Mouse (Mus musculus): ENCODE measurements around the gene Rbm14. TPM values are rescaled to one million over a fixed set of nuclear protein-coding genes. Genes with fewer than 3 reads are reported as not detected.
"Not testable (repeated sequence)": the region's sequence is repeated elsewhere in the genome, so short reads cannot be mapped to it uniquely, and the experiment has no call there.

Rbm14 gene
- total RNA-seq, 1 experiment from 2014 or later, result 19.0 TPM

- ATAC-seq (ENCODE audit: extremely low read depth, insufficient number of reproducible peaks, low FRiP score, poor library complexity, severe bottlenecking), result no peak
Measured at GRCm38 (mm10) chr19:4820678-4821303, 9.4 kb upstream of the Rbm14 start.

DNA sequence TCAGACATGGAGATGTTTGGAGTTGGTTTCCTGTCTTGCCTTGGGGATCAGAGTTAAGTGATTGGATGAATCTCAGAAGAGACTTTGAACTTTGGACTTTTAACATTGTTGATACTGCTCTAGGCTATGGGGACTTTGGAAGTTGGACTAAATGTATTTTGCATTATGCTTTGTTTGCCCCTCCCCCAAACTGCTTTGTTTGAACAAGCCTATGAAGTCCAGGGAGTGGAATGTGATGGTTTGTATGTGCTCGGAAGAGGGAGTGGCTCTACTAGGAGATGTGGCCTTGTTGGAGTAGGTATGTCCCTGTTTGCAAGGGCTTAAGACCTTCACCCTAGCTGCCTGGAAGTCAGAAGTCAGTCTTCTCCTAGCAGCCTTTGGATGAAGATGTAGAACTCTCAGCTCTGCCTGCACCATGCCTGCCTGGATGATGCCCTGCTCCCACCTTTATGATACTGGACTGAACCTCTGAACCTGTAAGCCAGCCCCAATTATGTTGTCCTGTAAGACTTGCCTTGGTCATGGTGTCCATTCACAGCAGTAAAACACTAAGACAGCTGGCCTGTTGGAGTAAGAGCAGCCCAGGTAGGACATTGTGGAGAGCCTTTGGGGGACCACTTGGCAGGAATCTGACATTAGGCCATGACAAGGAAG lies 5.9 kb upstream of the Rbm14 start:
- ATAC-seq (ENCODE audit: extremely low read depth, insufficient number of reproducible peaks, low FRiP score, poor library complexity, severe bottlenecking), result no peak

DNA sequence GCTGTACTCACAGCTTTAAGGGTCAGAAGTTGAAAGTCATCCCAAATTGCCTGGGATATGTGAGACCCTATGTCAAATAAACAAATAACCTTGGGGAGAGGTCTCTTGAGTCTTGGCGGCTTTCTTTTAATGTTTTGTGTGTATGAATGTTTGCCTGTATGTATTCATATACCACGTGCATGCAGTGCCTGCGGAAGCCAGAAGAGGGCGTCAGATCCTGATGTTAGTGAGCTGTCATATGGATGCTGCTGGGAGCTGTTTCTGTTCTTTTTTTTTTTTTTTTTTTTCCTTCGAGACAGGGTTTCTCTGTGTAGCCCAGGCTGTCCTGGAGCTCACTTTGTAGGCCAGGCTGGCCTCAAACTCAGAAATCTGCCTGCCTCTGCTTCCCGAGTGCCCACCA lies 1.6 kb upstream of the Rbm14 start:
- ATAC-seq (ENCODE audit: extremely low read depth, insufficient number of reproducible peaks, low FRiP score, poor library complexity, severe bottlenecking), result no peak

- not testable (repeated sequence) for ATAC-seq (ENCODE audit: extremely low read depth, insufficient number of reproducible peaks, low FRiP score, poor library complexity, severe bottlenecking)
Measured at GRCm38 (mm10) chr19:4812334-4812949, 1.0 kb upstream of the Rbm14 start.

- no peak for ATAC-seq (ENCODE audit: extremely low read depth, insufficient number of reproducible peaks, low FRiP score, poor library complexity, severe bottlenecking)
Measured at GRCm38 (mm10) chr19:4811909-4812242, 442 bp upstream of the Rbm14 start.

DNA sequence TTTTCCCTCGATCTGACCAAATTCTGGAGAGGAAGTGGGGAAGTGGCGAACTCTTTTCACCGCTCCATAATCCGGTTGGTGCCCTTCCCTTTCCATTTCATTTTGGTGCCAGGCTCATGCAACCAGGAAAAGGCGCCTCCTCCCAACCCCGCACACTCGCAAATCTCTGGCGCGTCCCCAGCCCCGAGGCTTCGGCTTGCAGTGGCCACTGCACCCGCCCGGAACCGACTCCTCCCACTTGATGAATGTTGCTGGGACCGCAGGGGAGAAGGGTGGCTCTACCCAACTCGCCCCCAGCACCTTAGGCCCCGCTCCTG lies 730 bp downstream of the Rbm14 start:
- no peak for ATAC-seq (ENCODE audit: extremely low read depth, insufficient number of reproducible peaks, low FRiP score, poor library complexity, severe bottlenecking)

GRCm38 (mm10) chr19:4810309-4810708 lies 1.1 kb downstream of the Rbm14 start:
- ATAC-seq (ENCODE audit: extremely low read depth, insufficient number of reproducible peaks, low FRiP score, poor library complexity, severe bottlenecking), result no peak

GRCm38 (mm10) chr19:4803283-4803682 lies 8.2 kb downstream of the Rbm14 start:
- no peak for ATAC-seq (ENCODE audit: extremely low read depth, insufficient number of reproducible peaks, low FRiP score, poor library complexity, severe bottlenecking)

- no peak for ATAC-seq (ENCODE audit: extremely low read depth, insufficient number of reproducible peaks, low FRiP score, poor library complexity, severe bottlenecking)
Measured at GRCm38 (mm10) chr19:4802691-4803091, 8.7 kb downstream of the Rbm14 start.

- ATAC-seq (ENCODE audit: extremely low read depth, insufficient number of reproducible peaks, low FRiP score, poor library complexity, severe bottlenecking), result no peak
Measured at GRCm38 (mm10) chr19:4799083-4799482, 12.4 kb downstream of the Rbm14 start.

DNA sequence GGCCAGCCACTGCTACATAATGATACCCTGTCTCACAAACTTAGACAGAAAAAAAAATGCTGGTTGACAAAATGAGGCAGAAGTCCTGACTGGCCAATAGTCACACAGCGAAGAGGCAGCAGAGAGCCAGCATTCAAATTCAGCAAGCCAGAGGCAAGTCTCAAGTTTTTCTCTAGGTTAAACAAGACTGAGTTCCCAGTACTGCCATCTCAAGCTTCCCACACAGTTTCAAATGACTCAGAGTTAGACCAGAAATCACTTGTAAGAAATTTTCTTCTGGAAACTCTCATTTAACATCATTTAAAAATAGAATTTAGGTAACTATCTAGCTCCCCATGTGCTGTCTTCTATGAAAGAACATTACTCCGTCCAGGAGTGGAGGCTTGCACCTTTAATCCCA lies 13.6 kb downstream of the Rbm14 start:
- no peak for ATAC-seq (ENCODE audit: extremely low read depth, insufficient number of reproducible peaks, low FRiP score, poor library complexity, severe bottlenecking)

GRCm38 (mm10) chr19:4795929-4796328 lies 15.5 kb downstream of the Rbm14 start:
- ATAC-seq (ENCODE audit: extremely low read depth, insufficient number of reproducible peaks, low FRiP score, poor library complexity, severe bottlenecking), result no peak

DNA sequence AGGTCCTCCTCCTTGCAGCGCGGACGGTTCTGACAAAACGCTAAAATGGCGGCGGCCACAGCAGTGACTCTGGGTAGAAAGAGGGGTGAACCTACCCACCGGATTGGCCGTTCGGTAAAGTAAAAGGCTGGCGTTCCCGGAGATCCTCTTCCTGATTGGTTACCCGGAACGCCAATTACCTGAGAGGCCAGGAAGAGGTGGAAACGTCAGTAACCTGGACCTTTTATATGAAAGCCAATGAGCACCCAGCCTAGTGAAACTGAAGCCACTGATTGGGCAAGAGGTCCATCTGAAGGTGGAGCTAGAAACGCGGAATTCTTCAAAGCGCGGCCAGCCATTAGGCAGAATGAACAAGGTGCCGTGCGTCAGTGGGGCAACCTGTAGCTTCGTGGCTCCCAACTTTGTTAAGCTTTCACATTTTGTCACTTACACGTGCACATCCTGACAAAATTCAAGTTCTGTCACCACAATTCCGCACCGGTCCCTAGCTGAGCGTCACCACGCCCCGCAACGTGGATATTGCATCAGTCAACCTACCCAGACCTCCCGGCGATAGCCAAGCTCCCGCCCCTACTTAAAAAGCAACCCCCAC lies 17.5 kb downstream of the Rbm14 start, which contains the start of gene Rbm4:
TSS of gene Rbm4 (minus strand) at position 71 of the 592 bp plus-strand sequence.
- peak; percentile 99 for ATAC-seq (ENCODE audit: extremely low read depth, insufficient number of reproducible peaks, low FRiP score, poor library complexity, severe bottlenecking)

DNA sequence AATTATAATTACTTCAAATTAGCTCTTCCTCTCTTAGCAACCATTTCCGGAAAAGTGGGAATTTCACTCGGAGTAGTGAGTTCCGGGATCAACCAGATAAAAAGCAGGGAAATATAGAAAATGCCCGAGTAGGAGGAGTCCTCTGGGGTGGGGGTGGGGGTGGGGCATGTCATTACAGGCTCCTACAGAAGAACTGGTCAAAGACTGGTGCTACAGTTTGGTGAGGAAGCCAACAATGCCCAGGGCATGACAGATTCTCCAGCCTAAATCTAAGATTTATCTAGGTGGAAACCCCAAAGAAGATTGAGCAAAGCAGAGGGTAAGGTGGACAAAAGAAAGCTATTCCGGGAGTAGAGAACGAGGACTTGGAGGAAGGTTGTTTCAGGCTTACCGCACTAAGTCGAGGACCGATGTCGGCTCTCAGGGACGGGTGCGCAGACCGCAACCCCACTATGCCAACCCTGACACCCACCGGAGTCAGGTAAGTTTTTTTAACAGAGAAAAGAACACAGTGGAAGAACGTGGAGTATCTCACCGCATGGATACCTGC lies 18.1 kb downstream of the Rbm14 start:
- no peak for ATAC-seq (ENCODE audit: extremely low read depth, insufficient number of reproducible peaks, low FRiP score, poor library complexity, severe bottlenecking)

GRCm38 (mm10) chr19:4786313-4786712 lies 25.1 kb downstream of the Rbm14 start:
- ATAC-seq (ENCODE audit: extremely low read depth, insufficient number of reproducible peaks, low FRiP score, poor library complexity, severe bottlenecking), result no peak

- ATAC-seq (ENCODE audit: extremely low read depth, insufficient number of reproducible peaks, low FRiP score, poor library complexity, severe bottlenecking), result no peak
Measured at GRCm38 (mm10) chr19:4785206-4785605, 26.2 kb downstream of the Rbm14 start.

DNA sequence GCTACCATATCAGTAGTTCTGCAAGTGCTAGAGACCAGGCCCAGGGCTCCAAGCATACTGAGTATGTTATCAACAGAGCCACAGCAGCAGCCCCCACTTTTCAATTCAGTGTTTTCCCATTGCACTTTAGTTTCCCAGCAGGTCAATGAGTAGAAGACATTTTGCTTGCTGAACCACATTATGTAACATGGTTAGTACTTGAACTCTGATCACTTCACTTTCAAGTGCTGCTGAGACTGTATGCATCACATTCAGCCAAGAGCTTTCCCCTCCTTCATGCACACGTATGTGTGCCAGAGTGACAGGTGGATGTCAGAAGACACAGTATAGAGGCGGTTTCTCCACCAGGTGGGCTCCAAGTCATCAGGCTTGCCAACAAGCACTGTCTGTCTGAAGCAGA lies 28.5 kb downstream of the Rbm14 start:
- ATAC-seq (ENCODE audit: extremely low read depth, insufficient number of reproducible peaks, low FRiP score, poor library complexity, severe bottlenecking), result no peak

- ATAC-seq (ENCODE audit: extremely low read depth, insufficient number of reproducible peaks, low FRiP score, poor library complexity, severe bottlenecking), result no peak
Measured at GRCm38 (mm10) chr19:4772785-4773184, 38.6 kb downstream of the Rbm14 start.

DNA sequence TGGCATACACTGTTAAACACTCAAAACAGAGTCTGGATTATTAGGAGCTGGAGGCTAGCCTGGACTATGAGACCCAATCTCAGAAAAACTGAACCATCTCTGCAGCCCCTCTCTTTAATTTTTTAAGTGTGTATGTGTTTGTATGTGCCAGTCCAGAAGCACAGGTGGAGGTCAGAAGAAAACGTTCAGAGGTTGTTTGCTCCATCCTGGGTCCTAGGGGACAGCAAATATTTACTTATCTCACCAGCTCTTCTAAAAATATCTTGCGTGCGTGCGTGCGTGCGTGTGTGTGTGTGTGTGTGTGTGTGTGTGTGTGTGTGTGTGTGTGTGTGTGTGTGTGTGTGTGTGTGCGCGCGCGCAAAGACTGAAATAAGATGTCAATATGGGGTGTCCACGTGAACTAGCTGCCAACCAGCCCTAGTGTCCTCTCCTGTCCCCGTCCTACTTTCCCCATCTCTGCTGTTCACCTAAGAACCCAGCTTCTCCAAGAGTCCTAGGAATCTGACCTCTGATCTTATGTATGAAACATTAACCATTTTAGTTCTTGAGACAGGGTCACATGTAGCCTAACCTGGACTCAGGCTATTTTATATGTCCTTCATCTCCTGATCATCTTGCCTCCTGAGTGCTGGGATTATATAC lies 43.8 kb downstream of the Rbm14 start:
- no peak for ATAC-seq (ENCODE audit: extremely low read depth, insufficient number of reproducible peaks, low FRiP score, poor library complexity, severe bottlenecking)

DNA sequence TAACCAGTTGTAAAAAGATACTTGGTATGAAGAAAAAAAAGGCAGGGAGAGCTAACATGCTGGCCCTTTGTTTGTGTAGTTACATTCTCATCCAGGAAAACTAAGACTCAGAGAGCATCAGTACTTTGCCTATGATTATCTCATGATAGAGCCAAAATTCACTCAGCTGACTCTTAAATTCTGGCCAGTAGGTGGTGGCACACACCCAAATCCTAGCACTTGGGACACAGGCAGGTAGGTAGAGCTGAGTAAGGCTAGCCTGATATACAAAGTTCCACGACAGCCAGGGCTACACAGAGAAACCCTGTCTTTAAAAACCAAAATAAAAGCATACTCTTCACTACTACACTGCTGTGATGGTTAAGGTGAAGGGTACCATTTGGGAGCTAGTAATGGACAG lies 48.6 kb downstream of the Rbm14 start:
- no peak for ATAC-seq (ENCODE audit: extremely low read depth, insufficient number of reproducible peaks, low FRiP score, poor library complexity, severe bottlenecking)

Measured in neutrophil, adult 5-6 weeks (primary cell).